Mouse (Mus musculus) gastrocnemius, adult 18-20 months (tissue): ENCODE measurements around the gene Vsir. TPM values are rescaled to one million over a fixed set of nuclear protein-coding genes. Genes with fewer than 3 reads are reported as not detected.
A peak's percentile ranks its signal among the peaks of the same experiment; 100 is the strongest.

Experiments used
- DNase-seq: peaks from one replicate; pipeline ENCODE4 v3.0.0; 2021; ENCODE audit warnings: low spot score
- total RNA-seq, 2 experiments: library from RNA; stranded (reverse); gene quantifications; 2 replicates each; pipeline ENCODE4 v1.2.3; 2021

Gene Vsir
- total RNA-seq, 2 experiments from 2014 or later, result 3.8 to 4.6 TPM

DNA sequence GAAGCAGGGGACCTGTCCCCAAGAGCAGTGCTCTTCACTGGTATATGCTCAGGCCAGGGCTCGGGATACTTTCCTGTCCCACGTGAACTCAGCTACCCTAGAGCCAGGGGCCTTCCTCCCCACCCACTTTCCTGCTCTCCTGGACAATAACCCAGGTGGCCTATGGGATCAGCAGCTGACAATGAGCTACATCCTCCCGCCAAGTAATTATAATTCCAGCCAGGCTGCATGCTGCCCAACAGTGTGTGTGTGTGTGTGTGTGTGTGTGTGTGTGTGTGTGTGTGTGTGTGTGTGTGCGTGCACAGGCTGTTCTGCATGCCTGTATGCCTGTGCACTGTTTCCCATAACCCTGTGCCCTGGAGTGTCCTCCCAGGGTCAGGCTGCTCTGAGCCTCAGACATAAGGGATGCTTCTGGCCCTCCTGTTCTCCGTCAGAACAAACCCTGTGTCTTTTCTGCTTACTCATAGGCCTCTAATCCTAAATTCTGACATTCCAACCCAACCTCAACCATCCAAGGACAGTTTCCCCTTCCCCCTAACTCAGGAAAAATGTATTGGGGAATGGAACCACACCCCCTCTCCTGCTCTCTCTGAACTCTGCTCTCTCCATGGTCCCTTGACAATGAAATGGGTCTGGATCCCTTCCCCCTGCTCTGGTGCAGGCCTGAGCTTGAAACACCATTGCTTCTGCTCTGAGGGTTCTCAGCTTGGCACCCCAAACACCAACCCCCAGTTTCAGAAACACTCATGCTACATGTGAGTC lies 6.8 kb downstream of the Vsir start:
- no peak for DNase-seq

DNA sequence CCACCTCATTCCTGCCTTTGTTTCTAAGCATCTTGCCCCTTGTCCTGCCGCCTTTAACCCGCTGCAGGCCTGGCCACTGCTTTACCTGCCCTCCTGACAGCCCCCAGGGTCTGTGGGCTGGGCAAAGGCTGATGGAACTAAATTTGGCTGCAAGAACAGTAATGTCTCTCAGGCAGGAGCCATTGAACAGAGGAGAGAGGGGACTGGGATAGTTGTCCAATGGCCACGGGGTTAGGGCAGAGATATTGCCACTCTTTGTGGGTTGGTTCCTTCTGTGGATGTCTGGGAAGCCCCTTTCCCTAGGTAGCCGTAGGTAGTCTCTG lies 7.3 kb downstream of the Vsir start:
- no peak for DNase-seq

DNA sequence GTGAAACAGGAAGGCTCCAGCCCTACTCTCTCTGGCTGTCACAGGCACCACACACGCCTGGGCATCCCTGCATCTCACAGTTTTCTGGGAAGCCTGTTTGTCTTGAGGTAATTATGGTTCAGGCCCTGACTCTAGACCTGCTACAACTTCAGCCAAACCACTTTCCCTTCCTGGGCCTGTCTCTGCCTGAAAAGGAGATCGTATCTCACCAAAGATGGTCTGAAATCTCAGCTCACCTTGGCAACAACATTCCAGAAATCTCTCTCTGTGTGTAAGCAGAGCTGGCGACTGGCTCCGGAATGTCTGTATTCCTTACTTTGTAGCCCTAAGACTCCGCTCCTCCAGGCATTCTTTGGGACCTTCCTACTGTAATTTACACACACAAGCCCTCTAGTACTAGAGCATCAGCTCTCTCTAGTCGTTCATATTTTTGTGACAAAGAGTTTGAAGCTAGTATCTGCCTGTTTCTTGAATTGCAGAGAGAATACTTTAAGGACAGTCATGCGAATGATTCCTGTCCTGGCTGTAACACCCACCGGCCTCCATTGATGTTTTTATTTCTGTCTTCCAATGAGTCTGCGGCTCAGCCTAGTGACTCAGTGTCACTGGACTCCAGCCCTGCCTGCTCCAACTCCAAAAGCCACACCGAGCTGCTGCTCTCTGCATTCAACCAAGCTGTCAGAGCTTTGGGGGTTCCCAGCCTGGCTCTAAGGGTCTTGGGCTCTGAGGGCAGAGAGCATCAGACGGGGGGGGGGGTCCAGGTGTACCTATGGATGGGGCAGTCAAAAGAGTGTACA lies 8.4 kb downstream of the Vsir start:
- peak; percentile 67 for DNase-seq

DNA sequence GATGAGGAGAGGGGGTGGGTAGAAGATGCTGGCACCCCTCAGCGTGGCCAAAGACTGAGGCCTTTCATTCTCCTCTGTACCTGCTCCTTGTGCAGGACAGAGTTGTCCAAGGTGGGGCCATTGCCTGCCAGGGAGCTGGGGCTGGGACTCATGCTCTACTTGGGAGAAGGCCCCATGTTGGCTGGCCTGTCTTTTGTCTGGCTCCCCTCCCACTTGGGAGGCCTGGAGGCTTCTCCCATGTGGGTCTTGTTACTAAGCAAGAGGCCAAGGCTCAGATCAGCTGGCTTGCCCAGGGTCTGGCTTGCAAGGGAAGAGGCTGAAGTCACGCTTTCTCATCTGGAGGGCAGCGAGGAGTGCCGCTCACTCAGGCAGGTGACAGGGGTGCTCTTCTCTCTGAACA lies 10.8 kb downstream of the Vsir start:
- DNase-seq, result peak; percentile 91

DNA sequence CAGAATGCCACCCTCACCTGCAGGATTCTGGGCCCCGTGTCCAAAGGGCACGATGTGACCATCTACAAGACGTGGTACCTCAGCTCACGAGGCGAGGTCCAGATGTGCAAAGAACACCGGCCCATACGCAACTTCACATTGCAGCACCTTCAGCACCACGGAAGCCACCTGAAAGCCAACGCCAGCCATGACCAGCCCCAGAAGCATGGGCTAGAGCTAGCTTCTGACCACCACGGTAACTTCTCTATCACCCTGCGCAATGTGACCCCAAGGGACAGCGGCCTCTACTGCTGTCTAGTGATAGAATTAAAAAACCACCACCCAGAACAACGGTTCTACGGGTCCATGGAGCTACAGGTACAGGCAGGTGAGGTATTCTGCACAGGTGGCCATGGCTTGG lies 11.2 kb downstream of the Vsir start:
- DNase-seq, result no peak

DNA sequence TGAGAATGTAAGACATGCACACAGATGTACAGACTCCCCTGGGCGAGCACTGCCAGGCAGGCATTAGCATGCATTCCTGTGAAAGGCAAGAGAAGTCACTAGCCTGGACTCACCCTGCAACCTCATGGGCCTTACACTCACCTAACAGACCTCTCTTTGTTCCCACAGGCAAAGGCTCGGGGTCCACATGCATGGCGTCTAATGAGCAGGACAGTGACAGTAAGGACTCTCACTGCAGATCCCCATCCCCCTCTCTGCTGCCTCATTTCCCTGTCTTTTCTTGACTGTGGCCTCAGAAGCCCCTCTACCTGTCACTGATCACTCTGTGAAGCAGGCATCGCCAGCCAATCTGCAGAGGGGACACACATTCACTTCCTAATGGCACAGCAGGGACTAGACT lies 12.1 kb downstream of the Vsir start:
- DNase-seq, result no peak

DNA sequence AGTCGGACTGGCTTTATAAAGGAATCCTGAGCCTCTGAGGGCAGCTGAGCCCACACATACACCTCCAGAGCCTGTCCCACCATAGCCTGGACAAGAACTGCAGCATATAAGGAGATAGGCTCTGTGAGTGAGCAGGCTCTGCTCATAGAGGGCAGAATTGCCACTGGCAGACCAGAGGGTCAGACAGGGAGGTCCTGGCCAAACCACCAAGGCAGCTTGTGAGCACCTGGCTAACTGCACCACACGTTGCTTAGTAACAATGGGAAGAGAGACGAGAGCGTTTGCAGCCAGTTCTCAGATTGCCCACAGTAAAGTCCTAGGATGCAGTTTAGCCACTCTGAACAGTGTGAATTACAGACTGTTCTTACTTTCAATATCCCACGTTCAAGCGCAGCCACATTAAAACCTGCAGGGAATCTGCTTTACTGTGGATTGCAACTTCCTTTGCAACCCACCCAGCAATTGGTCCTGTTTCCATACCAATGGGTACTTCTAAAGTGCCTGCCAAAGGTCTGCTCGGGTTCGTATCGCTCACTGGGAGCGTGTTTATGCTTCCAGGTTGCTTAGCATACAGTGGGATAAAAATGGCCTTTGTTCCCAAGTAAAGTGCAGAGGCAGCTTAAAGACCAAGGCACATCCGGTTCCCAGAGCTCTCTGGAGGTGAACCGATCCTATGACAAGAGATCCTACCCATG lies 15.1 kb downstream of the Vsir start:
- no peak for DNase-seq

DNA sequence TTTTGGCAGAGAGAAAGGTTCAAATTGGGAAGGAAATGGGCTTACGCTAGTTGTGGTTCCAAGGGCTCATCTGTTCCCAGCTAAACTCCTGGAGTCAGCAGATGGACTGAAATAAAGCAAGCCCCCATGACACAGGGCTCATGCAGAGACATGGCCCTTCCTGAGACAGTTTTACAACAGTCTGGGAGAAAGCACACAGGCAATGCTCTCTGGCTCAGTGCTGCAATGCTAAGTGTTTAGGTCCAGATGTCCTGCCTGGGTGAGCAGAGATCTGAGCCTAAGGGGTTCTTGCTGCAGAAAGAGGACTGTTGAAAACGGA lies 15.6 kb downstream of the Vsir start:
- DNase-seq, result no peak

DNA sequence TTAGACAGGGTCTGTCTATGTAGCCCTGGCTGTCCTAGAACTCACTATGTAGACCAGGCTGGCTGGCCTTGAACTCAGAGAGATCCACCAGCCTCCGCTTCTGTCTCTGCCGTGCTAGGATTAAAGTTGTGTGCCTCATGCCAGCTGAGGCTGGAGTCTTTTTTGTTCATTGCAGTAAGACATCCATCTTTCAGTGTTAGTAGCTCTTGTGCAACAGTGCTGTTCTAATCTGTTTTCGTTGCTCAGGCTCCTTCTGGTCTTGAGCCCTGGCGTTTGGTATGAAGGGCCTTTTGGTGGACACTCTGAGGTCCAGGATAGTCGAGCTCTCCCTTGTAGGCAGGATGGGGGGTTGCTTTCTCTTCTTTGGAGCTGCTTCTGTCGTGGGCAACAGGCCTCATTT lies 16.8 kb downstream of the Vsir start:
- no peak for DNase-seq

DNA sequence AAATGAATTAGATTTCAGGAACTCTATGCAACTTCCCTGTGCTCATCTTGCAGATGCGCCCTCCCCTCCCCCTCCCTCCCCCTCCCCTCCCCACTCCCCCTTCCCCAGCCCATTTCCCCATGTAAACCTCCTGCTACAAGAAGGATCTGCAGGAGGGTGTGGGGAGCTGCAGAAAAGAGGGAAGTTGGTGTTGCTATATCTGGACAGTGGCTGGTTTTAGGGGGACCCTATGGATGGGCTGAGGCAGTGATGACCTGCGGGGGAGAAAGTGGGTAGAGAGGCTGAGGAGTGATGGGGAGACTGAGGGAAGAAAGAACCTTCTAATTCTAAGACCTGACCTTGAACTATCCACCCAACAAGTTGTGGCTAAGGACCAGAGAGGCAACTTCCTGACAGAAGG lies 20.5 kb downstream of the Vsir start:
- no peak for DNase-seq

DNA sequence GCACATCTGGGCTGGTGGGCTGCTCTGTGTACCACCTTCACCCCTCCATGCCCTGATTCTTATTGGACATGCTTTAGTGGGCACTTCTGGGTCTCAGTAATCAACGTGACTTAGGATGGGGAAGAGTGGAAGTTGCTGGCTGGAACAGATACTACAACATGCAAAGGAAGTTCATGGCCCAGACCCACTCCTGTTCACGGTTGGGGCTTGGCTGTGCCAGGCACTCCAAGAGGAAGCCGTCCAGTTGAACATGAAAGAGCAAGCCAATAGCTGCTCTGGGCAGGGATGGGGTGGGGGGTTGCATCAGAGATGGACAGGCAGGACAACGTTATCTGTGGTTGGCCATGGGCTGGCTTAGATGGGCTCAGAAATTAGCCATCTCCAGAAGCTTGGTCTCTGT lies 21.3 kb downstream of the Vsir start:
- DNase-seq, result no peak

DNA sequence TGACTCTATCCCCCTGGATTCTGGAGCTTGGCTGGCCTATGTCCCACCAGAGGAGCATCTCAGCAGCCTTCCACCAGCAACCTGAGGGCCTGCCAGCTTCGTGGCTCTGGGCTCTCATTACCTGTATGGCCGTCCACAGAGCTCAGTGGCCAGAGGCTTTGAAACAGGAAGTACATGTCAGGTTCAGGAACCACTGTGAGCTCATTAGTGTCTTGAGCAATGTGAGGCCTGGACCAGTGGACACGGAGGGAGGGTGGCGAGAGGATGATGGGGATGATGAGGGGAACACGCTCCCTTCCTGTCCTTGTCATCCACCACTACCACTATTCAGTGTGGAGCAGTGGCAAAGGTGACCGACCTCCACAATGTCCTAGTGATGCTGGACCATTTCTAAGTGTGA lies 22.8 kb downstream of the Vsir start:
- DNase-seq, result no peak

DNA sequence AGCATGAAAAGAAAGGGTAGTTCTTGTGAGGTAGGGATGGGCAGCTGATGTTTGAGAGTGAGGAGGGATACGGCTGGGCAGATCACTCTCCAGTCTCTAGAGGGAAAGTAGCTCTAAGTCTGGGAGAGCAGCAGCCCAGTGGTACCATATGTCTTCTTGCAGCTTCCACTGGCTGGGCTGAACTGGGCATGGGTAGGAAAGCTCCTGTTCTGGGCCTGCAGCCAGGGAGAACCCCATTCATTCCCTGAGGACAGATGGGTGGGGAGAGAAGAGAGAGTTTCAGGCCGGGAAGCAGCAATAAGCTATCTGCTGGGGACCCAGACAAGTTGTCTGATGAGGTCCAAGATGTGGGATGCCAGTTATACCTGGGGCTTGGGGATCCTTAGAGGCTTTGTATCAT lies 23.4 kb downstream of the Vsir start:
- no peak for DNase-seq

DNA sequence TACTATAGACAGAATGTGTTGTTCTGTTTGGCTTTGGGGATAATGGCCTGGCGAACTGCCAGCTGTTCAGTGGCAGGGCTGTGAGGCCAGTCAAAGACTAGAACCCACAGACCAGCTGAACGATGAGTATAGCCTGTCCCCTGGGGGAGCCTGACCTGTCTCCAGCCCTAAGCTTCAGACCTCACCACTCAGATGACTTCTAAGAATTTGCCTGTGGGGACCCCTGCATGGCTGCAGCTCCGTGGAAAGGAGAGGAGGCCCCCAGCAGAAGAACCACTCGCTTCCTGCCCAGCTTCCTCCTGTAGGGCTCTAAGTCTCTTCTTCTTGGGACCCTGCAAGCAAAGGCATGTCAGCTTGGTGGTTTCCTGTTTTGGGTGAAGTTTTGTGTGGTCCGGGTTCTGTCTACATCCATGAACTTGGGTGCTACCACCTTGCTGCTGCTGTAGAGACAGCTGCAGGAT lies 24.0 kb downstream of the Vsir start:
- DNase-seq, result no peak

DNA sequence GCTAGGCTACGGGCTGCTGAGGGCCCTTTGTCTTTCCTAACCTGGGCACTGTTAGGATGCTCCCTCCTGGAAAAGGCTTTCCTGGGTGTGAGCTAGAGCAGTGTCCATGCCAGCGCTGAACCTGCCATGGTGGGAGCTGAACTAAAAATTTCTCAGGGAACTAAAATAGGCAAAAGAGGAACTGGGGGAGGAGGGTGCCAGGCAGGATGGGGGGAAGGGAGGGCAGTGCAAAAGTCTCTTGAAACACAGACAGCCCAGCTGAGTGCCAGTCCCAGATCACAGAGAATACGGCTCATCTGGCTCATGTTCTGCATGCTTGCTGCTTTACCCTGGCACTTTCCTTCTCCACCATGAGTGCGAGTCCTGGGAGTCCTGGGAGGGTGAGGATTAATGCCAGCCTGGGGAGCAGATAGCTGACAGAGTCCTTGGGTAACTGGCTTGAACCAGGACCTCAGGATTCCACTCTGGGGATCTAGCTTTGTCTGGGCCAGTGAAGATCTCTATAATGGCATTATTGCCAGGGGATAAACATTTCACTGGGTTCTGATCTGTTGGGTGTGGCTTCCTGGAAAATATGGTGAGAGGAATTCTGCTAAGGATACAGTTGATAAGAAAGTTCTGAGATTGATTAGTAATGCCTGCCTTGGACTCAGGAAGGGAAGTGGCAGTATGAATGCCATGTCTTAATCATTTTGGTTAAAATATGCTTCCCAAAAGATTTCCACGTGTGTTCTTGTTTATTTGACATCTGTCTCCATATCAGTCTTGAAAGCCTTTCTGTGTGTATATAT lies 25.1 kb downstream of the Vsir start:
- peak; percentile 28 for DNase-seq

DNA sequence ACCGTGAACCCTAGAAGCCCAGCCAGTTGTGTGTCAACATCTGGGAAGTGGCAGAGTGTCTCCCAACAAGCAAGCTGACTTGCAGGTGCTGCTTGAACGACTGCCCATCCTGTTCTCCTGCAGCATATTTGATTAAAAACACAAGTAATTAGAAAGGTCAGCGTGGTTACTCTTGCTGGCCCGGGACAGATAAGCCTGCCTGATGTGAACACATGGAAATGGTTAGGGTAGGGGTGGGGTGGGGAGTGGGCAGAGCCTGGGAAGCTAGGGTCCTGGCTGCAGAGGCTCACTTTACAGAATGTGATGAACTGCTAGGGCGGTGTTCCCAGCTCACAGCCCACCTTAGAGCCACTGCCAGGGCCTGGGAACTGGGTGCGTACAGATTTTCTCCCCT lies 26.9 kb downstream of the Vsir start:
- no peak for DNase-seq

DNA sequence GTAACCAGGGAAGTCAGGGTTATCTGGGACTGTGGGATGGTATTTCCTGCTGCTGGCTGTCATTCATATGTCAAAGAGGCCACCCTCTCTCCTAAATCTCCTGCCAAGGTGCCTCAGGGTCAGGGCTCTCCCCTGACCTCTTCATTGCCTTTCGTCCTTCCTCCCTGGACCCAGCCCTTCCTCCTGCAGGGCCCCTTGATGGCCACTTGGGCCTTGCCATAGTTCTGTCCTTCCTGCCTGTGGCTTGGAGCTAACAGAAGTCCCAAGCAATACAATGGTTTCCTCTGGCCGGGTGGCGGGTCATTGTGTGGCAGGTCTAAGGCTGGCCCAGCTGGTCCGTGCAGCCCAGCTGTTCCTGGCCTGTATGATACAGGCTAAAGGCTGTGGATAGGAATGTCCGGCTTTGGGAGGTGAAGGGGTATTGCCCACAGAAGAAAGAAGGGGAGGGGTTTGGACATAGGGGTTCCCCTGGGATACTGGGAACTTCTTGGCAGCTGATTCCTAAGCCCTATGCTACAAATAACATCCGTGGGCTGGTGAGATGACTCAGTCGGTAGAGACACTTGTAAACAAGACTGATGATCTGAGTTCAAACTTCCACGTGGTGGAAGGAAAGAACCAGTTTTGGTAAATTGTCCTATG lies 27.4 kb downstream of the Vsir start:
- DNase-seq, result peak; percentile 24

DNA sequence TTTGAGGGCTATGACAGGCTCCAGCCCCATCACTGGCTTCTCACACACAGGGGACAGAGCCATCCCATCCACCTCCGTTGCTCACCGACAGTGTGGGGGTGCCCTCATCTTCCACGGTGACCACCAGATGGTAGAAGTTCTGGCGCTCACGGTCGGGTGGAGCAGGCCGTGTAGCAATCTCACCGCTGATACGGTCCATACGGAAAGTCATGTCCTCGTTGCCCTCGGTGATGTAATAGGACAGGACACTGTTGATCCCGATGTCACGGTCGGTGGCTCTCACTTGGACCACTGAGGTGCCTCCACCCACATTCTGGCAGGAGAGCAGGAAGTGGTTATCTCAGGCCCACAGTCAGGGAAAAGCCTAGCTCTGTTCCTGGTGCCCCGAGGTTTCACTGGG lies 30.1 kb downstream of the Vsir start:
- no peak for DNase-seq

DNA sequence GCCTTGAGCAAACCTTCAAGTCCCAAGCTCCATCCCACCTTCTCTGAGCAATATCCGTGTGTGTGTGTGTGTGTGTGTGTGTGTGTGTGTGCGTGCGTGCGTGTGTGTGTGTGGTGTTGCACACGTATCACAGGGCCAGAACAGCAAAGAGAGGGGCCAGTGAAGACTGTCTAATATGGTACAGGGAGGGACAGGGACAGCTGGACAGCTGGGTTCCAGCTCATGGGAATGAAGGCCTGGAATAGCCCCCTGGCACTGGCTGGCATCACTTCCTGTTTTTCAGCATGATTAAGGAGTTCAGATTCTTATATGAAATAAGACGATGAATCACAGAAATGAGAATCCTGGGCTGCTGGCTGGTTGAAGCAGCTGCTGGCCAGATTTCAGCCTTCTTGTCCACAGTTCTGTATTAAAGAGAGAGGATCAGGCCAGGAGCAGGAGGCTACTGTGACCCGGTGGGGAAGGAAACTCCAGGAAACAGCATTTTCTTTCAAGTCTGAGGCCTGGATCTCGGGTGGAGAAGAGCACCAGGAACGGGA lies 32.8 kb downstream of the Vsir start:
- DNase-seq, result no peak

DNA sequence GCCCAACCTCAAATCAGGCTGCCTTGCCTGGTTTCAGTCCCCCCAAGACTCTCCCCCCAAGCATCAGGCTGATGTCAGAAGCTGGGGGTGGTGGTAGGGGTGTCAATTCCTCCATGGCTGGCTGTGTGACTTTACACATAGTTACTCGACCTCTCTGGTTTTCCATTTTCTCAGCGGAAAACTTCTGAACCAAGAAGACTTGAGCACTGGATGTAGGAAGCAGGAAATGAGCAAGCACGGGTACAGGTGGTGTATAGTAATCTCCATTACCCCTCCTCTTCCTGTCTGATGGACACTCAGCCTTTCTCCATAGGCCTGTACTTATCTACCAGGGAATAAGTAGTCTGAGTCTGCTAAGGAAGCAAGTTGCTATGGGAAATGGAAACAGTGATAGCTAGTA lies 33.6 kb downstream of the Vsir start:
- DNase-seq, result no peak
